Mouse (Mus musculus): ENCODE measurements around the gene Ctrc.

Ctrc gene

DNA sequence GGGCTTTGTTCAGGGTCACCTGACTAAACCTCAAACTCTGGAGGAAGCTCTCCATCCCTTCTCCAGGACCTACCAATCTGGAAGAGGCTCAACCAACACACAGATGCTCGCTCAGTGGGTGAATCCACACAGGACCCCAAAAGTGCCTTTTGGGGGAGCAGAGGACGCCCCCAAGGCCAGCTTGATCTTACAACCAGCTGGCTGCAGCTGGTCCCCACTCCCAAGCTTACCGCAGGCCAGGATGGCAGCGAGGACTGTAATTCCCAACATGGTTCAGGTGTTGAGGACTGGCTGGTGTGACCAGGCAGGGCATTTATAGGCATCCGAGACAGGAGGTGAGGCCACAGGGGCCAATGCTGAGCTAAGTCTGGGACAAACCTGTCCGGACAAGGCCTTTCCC, at the start of gene Ctrc:
TSS of gene Ctrc (minus strand) at position 361 of the 400 bp plus-strand sequence.
- no peak for DNase-seq

DNA sequence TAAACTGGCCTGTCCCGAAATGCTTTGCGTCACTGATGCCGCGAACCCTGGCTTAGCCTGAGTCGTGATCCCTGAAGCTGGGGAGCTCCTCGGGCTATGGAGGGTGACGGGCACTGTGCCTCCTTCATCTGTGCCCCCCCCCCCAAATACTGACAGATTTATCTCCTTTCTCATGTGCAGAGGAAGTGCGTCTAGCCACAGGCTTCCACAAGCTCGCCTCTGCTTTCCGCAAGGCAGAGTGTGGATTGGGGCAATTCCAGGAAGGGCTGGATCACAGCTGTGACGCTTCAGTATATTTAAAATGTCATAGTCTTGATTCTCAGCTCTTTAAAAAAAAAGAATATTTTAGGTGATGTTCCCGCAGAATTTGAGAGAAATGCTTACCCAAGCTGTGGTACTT, 49.6 kb upstream of the Ctrc start:
- no peak for DNase-seq

DNA sequence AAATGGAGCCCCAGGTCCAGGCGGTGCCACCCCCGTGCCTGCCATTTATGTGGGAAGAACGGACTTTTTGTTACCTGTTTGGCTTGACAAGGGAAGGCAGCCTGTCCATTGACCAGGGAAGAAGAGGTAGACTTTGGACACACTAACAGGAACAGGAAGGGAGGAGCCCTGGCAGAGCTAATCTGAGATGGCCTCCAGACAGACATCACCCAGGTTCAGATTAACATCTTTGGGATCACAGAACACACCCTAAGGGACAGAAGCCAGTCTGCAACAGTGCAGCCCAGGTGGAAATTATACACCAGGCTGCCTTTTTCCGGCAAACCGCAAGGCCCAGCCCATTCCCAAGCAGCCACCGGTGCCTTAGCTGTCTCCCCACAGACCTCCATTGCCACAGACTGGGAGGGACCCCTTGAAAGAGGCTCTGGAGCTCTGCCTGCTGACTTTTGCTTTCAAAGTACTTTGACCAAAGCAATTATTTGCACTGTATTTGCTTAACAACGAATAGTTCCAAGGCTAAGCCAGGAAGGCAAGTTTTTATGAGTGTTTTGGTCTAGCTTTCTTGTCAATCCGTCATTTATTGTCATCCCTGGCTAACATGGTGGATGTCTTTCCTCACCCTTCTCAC, 47.1 kb upstream of the Ctrc start:
- DNase-seq: no peak

DNA sequence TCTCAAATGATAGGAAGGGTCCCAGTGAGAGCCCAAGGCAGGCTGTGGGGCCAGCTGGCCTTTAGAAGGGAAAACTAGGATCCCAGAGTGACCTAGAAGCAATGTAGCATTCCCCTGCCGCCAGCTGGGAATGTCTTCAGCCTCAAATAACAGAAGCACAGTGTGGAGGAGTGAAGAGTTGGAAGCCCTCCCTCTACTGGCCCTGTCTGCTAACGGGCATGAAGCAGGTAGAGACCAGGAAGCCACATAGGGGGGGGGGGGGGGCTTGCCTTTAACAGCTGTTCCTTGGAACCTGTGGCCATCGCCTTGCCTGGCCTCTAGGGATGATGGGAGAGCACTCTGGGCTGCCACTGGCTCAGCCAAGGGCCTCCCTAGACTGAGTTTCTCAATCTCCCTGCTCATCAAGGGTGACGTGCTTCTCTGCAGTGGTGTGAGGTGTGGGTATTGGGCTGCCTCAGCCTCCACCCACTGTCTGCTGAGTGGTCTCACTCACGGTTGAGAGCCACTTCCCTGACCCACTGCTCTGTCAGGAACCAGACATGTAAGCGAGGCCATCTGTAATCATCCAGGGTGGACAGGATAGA, 40.3 kb upstream of the Ctrc start:
- no peak for DNase-seq

DNA sequence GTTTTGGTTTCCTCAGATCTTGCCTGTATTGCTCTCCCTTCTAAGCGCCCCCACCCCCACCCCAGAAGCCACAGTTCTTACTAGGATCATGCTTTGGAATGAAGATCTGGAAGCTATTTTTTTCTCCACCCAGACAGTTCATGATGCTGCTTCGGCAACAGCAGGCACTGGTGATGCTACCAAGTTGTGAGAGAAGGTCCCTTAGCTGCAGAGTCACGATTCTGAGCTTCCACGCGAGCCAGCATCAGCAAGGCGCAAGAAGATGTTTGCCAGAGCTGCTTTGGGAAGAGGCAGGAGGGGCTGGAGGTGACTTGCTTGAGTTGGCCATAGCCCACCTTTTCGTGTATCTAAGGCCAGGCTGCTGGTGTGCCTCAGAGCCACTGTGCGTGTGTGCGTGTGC, 39.3 kb upstream of the Ctrc start:
- no peak for DNase-seq

DNA sequence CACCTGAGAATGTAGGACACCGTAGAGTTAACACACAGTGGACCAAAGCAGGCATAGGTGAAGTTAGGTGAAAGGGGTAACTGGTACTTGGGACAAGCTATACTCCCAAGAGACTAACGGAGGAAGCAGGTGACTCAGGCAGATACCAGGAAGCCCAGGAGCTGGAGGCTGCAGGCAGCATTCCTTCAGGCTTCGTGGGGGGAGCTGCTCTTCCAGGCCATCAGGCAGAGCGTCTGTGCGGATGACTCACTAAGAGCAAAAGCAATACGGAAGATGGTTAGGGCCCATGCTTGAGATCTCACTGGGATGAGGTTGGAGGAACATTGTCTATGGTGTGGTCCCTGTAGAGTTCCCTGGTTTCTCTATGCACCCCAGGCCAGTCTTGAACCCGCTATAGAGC, 36.7 kb upstream of the Ctrc start:
- DNase-seq: no peak

DNA sequence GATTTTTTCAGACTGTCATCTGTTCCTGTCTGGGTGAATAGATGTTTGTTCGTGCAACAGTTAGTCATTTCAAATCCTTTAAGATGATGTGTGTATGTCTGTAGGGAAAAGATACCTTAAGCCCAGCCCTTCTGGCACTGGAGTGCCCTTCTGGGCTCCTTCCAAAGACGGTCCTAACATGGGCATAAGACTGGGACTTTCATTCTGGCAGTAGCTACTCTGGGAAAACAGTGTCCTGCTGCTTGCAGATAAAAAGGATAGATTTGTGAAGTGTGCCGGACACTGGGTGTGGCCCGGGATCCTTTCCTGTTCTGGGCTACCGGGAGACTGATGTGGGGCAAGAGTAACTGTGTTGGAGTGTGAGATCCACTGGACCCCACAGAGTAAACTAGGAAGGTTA, 35.8 kb upstream of the Ctrc start:
- DNase-seq: no peak

DNA sequence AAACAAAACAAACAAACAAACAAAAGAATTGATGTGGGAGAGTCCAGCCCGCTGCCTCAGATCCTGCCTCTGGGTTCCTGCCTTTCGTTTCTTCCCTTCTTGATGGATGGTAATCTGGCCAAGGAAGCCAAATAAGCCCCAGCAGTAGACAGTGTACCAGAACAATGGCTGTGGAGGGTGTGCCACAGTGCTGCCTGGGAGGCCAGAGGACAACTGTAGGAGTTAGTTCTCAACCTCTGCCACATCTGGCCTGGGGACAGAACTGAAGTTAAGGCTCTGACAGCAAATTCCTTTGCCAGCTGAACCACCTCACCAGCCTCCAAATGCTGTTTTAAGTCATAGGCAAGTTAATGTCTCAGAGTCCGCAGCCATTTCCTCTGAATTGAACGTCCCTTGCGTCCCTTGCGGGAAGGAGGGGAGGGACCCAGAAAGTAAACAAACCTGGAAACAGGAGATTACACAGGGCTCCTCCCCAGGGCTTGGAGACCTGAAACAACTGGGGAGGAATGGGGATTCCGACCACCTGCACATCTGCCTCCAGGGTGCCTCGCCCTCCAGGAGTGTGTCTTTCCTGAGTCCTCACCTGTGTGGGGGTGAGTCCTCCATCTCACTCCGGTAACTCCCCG, 35.2 kb upstream of the Ctrc start:
- no peak for DNase-seq

DNA sequence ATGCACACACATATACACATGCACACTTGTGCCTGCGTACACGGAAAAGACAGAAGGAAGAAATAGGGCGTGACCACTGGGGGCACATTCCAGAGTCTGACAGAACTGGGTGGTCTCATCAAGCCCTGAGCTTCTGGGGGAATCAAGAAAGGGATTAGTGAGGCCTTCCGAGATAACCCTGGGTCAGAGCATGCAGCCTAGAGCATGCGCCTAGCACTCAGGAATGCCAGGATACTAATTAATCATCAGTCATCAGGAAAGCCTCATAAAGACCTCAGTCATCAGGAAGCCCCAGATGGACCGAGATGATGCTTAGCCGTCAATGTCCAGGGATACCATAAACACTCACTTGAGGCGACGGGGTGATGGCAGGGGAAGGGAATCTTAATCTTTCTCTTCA, 33.7 kb upstream of the Ctrc start:
- no peak for DNase-seq

DNA sequence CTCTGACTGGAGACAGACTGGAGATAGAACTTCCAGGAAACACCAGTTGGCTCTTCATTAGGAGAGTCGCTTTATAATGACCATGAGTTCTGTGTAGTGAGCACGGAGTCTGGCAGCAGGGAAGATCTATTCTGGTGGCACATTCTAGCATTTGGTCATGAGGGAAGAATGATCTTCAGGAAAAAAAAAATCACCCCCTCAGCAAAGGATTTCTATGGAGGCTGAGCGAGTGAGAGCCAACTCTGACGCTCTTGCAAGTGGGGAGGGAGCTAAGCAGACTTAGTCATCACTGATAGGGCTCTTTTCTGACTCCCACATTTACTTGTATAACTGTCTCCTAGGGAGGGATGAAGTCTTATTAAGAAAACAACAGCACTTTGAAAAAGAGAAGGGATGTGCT, 32.9 kb upstream of the Ctrc start:
- no peak for DNase-seq

DNA sequence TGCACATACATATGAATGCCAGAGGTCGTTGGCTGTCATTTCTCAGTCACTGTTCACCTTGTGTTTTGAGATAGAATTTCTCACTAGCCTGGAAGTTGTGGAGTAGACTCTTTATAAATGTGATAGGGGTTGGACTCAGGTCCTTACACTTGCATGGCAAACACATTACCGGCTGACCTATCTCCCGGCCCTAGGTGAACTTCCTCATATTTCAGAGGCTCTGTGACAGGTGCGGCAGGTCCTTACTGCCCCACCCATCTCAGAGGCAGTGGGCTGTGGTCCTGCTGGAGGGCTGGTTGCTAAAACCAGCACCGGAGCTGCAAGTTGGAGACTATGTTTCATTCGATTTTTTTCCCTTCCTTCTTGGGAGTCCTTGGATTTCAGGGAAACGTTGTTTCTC, 32.5 kb upstream of the Ctrc start:
- no peak for DNase-seq

DNA sequence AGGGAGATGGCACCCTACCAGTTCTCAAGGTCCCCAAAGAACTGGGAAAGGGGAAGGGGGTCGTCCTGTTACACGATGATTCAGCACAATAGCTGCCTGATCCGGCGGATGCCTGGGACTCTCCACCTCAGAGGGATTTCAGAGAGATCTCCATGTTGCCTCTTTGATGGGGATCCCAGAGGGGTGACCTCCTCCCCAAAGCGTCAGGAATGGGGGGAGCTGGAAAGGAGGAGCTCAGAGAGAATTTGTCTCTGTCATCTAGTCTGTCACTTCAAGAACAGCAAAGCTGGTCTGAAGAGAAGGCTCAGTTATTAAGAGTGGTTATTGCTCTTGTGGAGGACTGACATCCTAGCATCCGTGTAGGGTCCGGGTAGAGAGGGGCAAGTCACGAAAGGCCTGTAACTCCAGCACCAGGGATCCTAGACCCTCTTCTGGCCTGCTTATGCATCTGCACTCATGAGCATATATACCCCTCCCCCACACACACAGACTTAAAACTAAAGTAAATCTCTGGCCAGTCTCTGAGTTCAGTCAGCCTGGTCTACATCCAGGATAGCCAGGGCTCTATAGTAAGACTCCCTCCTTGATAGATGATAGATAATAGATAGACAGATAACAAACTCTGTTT, 29.4 kb upstream of the Ctrc start:
- no peak for DNase-seq

DNA sequence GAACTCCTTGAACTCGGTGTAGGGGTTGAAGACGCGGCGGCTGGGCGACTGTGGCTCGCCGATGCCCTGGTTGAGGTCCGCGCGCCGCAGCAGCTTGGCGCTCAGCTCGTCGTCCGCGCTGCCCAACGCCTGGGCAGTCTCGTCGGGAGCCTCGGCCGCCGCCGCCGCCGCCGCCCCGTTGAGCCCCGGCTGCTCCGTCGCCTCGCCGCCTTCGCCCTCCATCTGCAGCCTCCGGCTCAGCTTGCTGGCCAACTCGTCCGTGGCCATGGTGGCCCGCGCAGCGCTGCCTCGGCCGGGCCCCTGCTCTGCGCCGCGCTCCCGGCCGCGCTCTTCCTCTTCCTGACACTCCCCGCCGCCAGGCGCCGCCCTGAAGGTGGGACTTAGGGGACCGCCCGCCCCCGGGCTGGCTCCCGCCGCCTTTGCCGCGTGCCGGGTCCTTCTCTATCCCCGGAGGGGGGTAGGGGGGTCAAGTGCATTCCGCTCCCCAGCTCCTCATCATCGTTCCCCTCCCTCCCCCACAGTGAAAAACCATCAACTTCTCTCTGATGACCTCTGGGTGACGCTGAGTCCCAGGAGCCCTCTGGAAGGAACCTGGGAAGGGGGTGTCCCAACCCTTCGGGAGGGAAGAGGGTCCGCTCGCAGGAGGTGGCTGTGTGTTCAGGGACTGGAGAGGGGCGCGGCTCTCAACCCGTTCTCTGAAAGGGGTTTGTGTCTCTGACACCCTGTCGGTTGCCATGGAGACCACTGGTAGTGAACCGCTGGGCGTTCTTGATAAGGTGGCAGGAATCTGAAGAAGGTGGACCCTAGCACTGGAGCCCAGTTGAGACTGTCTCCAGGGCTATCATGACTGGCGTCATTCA, 28.7 kb upstream of the Ctrc start, which contains the start of gene Efhd2:
TSS of gene Efhd2 (minus strand) at position 320 of the 860 bp plus-strand sequence.
- DNase-seq: peak; percentile 82

DNA sequence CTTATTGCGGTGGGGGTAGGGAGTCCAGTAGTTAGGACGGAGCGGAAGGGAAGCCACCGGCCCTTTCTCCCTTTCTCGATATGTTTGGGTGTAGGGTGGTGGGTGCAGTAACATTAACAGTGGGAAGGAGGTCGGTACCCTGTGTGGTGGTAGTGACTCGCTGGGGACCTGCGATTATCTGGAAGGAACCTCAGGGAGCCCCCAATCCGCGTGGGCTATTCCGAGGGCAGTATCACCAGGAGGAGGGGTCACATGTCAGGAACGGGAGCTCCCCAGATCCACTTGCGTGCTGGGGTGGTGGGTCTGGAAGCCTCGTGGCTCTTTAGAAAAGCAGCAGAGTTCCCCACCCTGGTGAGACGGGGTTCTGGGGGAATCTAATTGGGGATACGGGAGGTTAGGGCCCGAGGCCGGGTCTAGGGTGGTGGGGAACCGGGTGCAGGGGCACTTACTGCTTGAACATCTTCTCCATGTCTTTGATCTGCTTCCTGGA, 28.0 kb upstream of the Ctrc start:
- no peak for DNase-seq

DNA sequence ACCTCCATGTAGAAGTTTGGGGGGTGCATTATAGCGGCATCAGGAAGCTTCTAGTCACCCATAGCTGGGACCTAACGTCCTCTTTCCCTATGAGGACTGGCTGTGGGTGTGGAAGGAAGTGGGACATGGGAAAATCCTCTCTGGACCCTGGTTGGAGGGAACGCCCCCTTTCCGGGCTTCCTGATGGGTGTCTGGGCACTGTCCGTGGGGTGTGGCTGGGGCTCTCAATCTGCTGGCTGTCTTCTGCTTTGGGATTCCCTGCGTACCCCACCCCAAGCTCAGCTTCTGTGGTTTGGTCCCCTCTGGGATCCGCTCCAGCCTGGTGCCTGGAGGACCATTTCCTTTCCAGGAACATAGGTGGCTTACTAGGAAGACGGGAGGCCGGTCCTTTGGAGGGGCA, 26.8 kb upstream of the Ctrc start:
- DNase-seq: peak in 1 of 2 experiments; percentile 26

DNA sequence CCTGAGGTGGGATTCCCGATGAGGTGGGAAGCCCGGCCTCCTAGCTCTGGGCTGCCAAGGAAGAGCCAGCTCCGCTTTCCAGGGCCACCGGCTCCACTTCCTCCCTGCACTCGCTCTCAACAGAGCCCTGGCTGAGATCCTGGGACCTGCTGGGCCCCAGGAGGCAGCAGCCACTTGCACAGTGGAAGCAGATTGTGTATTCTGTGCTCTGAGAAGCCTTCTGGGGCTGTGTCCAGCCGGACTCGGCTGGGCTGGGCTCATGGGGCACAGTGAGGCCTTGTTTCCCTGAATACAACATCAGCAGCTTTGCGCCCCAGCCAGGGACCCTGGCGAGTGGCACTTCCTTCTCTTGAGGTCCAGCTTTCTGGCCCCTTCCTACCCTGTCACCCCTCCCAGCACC, 25.8 kb upstream of the Ctrc start:
- peak; percentile 71 to 74 for DNase-seq

DNA sequence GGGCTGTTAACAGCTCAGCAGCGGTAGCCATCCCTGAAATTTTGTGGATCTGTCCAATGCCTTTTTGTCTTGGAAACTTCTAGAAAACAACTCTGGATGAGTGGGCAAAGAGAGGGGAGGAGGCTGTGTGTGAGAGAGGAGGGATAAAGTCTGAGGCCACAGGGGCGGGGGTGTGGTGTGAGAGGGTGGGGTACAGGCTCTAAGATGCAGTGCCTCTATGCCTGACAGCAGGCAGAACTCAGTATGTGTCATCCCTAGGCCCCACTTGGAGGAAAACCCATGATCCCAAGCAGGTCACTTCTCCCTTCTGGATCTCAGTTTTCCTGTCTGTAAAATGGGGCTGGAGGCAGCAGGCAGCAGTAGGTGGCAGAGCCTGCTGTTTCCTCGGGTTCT, 25.2 kb upstream of the Ctrc start:
- DNase-seq: no peak

DNA sequence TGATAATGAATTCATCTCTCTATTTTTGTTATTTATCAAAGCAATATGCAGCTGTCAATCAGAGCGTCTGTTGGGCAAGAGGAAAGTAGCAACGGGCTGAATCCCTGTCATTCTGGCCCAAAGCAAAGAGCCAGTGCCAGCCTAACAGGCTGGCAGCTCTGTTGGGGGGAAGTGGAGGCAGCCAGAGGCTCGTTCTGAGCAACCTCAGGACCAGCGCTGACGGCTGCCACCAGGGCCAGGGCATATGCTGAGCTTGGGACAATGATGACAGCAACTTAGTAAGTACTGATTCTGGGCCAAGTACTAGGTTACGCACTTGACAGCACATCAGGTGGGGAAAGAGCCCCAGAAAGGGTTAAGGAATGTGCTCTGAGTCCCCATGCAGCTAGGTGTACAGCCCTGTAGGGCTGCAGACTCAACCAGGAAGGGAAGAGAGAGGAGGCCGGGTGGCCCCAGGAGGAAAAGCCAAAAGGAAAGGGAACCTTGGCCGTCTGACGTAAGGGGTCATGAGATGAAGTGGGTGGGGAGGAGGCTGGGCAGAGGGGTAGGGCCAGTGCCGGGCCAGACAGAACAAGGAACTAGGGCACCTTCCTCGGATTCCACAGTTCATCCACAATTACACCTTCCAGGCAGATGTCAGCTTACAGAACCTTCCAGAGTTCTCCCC, 24.6 kb upstream of the Ctrc start:
- DNase-seq: peak; percentile 59 to 70

DNA sequence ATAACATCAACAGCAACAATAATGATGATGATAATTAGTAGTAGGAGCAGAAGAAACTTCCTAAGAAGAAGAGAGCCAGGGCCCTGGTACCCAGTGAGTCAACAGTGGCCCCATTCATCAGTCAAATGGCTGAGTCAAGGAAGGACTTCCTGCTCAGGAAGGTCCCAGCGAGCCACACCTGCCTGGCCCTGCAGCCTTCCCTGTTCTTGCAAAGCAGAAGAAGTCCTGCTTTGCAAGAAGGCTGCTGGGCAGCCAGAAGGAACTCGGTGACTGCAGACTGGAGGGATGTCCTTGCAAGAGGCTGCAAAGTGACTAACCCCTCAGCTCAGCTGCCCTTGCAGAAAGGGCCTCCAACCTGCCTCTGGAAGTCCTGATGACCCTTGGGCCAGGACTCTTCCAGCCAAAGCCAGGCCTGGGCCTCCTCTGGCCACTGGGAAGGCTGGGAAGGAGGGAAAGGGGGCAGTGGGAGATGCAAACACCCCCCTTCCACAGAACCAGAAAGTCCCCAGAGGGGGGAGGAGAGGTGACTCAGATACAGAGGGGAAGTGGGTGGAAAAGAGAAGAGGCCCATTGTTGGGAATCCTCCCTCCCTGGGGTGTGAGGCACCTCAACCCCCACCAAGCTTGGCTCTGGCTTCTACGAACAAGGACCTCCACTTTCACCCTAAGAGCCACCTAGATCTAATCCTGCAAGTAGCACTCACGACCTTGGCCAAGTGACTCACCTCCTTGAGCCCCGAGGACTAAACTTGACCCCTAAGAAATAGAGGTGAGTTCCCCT, 23.5 kb upstream of the Ctrc start:
- no peak for DNase-seq

DNA sequence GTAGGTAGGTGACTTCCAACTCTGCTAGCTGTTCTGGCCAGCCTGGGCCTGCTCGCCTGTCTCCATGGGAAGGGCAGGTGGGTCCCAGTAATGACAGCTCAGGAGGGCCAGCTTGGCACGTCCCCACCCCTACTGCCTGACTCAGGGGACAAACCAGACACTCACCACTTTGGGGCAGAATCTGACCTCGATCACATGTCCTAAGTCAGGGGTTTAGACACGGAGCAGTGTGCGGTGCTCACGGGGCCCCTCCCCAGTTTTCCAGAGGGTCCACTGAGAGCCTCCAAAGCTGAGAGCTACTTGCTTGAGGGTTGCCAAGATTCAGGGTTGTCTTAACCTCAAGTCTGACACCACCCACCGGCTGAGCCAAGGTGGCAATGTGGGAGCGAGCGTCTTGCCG, 21.9 kb upstream of the Ctrc start:
- no peak for DNase-seq

DNA sequence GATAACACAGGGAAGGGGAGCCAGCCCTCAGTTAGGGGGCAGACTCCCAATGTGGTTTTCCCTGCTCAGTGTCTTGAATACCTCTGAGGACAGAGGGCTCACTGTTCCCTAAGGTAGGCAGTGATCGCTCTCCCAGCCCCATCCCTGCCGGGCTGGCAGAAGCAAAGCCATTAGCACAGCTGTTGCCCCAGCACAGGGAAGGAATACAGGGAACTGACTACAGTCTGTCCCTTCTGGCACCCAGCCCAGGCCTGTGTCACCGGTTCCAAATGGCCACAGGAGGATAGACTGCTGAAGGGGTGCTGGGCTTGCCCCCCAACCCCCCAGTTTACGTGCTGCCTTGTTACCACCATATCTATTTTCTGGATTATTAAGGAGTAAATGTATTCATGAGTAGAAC, 21.3 kb upstream of the Ctrc start:
- peak; percentile 54 to 56 for DNase-seq

Measured in cerebellum, adult 18-20 months (tissue).